Mouse (Mus musculus) heart, adult 2 months (tissue): ENCODE data around the gene Klhl41.

Source experiments
- CTCF ChIP-seq: fragments of 200-600 bp; IDR thresholded peaks from 2 replicates; pipeline ENCODE4 v1.8.1; 2022; ENCODE audit warnings: antibody characterized with exemption, mild to moderate bottlenecking, moderate library complexity
- EP300 ChIP-seq: fragments of 200-500 bp; IDR thresholded peaks from 2 replicates; pipeline ENCODE4 v1.6.1; 2011; ENCODE audit warnings: low read depth, low read length, control low read depth; ENCODE audit not compliant: insufficient read depth
- POLR2A ChIP-seq: fragments of 200-500 bp; IDR thresholded peaks from 2 replicates; pipeline ENCODE4 v1.6.1; 2011; ENCODE audit warnings: mild to moderate bottlenecking, low read depth, low read length, control low read depth; ENCODE audit not compliant: insufficient read depth

- TF ChIP-seq POLR2A (no peak), CTCF (no peak), EP300 (no peak)
Observed at GRCm38 (mm10) chr2:69723519-69723825, 53.6 kb downstream of the Klhl41 start.
